Mouse (Mus musculus) left cerebral cortex, adult 11 months (tissue): ENCODE data around the gene Slc19a3.
"Not testable (repeated sequence)": the region's sequence is repeated elsewhere in the genome, so short reads cannot be mapped to it uniquely, and the experiment has no call there.

ENCODE experiments used
- DNase-seq: peaks from one replicate; pipeline ENCODE4 v3.0.0; 2022; ENCODE audit warnings: low spot score

Slc19a3 gene

GRCm38 (mm10) chr1:83006218-83007179 lies 31.7 kb downstream of the Slc19a3 start:
- DNase-seq, result no peak

- DNase-seq, result not testable (repeated sequence)
Observed at GRCm38 (mm10) chr1:83000306-83000705, 37.9 kb downstream of the Slc19a3 start, which contains the start of gene Gm47959. TSS of gene Gm47959 (plus strand) at chr1:83000548.

GRCm38 (mm10) chr1:82993947-82994346 lies 44.3 kb downstream of the Slc19a3 start:
- no peak for DNase-seq

DNA sequence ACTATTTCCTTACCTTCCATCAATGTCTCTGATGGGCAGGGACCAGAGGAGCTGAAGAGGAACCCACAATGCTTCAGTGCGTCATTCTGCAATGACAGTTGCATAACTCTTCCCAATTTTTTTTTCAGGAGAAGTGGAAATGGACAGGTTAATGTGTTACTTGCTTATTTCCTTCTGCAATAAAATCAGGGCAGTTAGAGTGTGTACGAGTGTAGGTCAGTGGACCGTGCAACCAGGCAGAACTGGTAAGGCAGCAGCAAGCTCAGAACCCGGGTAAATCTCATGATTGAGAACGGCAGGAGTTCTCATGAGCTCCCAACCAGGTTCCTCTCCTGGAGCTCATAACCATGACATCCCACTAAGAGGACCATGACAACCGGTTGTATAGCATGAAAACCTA lies 46.2 kb downstream of the Slc19a3 start:
- no peak for DNase-seq

GRCm38 (mm10) chr1:82991596-82991995 lies 46.7 kb downstream of the Slc19a3 start:
- no peak for DNase-seq

- no peak for DNase-seq
Observed at GRCm38 (mm10) chr1:82991062-82991461, 47.2 kb downstream of the Slc19a3 start.

DNA sequence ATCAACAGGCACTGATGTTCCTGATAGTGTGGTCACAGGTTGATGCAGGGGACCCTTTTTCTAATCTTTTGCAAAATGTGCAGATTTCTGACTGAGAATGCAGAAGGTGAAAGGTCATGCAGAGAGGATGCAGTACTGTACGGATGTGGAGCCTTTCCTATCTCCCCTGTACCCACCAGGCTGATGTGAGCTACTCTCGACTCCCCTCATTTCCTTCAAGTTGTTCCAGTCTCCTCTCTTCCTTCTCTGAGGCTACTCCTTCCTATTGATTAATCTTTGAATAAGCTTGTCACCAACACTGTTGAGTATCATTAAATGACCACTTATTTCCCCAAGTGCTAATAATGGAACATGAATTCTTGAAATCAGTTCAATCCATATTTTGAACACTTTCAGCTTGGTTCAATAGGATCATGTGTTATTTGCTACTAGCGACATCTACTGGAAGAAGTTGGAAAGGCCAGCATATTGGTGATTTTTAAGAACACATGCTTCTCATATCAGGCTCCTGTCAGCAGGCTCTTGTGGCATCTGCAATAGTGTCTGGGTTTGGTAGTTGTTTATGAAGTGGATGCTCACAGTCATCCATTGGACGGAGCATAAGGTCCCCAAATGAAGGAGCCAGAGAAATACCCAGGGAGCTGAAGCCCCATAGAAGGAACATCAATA lies 50.6 kb downstream of the Slc19a3 start:
- peak; percentile 42 for DNase-seq

DNA sequence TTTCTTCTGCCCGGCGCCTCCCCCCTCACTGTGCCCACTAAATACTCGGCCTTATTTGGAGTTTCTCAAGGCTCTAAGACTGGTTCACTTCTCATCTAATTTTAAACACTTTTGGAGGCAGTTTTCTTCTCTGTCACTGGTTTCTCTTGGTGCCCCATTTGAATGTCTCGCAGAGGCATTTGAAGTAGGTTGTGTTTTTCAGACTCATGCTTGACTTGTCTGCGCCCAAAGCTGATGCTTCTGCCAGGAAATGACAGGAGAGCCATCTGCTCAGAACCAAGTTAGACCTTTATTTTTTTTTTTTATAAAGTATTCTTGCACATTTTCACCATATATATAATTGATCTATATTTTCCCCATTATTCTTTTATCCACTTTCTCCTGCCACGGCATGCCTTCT lies 51.5 kb downstream of the Slc19a3 start:
- no peak for DNase-seq

DNA sequence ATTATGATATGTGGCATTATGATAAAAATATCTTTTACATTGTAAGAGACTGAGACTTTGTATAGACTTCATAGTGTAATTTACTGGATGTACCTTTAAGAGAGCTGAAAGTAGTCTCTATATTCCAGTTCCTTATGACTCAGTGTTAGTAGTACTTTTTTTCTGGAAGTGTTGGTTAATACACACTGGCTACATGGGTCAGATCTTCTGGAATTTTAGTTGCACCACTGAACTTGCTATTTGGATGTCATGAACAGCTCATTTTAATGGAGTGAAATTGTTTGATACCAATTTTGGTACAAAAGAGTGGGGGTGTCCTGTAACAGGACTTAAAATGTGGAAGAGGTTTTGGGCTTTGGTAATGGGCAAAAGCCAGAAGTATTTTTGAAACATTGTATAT lies 60.4 kb downstream of the Slc19a3 start:
- no peak for DNase-seq

DNA sequence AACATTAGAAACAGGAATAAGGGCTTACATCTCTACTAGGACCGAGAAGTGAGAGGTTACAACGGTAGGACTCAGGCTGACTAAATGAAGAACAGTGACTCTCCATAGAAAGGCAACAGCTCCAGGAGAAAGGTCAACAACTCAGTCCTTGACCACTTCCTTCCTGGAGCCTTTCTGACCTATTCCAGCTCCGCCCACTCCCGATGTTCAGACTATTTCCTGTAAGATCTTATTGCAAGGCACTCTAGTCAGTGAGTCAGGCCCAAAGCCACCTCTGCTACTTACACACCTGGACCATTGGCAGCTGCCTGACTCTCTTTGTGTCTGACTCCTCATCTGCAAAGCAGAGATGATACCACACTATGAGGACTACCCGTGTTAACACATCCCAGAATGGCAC lies 62.5 kb downstream of the Slc19a3 start:
- DNase-seq, result no peak

GRCm38 (mm10) chr1:82974342-82974741 lies 63.9 kb downstream of the Slc19a3 start:
- DNase-seq, result no peak

DNA sequence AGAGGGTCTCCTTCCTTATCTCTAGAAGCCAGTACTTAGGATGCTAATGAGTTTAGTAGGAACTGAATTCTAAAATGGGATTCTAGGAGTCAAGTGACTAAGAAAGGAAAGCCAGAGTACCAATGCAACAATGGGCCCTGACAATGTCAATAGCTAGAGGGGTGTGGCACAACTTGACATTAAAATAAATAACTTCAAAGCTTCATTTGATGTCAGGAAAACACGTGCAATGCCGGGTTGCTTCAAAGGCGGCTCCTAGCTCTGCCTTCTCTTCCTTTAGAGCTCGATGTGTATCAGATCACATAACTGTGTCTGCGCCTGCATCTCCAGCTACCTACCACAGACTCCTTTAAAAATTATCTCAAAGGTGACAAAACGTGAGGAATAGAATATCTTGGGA lies 64.3 kb downstream of the Slc19a3 start:
- DNase-seq, result no peak

DNA sequence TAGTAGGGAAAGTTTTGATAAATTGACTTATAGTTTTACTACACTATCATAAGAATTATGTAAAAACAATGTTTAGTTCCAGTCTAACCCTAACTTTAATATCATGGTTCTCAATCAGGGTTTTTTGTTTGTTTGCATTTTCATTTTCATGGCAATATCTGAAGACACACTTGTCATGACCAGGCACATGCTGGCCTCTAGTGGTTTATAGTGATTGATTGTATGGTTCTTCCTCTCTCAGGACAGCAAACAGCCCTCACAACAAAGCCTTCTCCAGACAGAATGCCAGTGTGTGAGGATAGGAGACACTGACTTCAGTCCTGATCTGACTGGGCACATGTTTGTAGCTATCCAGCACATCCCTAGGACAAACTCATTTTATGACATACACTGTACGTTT lies 65.0 kb downstream of the Slc19a3 start:
- DNase-seq, result no peak

DNA sequence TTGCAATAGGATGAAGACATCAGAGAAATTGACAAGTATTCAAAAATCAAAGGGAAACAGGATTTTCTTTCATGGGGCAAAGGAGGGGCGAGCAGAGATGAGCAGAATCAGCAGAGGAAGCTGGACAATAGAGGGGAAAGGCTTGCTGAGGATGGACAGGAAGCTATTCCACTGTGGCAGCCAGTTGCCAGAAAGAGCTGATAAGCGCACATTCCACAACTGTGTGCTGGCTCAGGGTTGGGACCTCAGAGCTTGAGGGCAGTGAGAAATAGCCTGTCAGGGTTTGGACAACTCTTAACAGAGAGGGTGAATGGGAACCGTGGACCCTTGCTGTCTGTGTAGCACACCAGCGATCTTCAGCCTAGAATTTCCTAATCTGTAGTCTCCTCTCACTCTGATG lies 66.2 kb downstream of the Slc19a3 start:
- no peak for DNase-seq

DNA sequence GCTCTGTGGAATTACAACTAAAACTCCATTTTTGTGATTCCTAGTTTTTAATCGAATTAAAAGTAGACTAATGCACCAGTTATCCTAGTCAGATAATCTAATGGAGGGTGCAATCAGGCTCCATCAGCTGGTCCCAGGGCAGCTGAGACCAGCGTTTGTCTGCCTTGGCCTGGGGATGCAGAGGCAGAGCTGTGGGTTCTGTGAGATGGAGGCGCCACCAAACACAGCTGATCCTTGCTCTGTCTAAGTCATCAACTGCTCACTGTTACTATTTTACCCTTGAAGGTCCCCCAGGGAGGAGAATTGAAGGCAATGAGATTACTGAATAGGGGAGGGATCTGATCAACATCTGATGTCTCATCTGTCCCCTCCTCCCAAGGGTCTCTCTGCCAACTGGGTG lies 71.8 kb downstream of the Slc19a3 start:
- DNase-seq, result no peak
